Mouse (Mus musculus) leukemia stem cell, adult 10-12 weeks (primary cell): ENCODE measurements around the gene Gcnt2. TPM values are rescaled to one million over a fixed set of nuclear protein-coding genes. Genes with fewer than 3 reads are reported as not detected.

ENCODE experiments used
- polyA plus RNA-seq: library from polyadenylated mRNA; stranded (reverse); fragments of >175 nt; gene quantifications from 2 replicates; pipeline ENCODE4 v1.2.3, GENCODE M21; 2012; ENCODE audit warnings: low replicate concordance

The Gcnt2 gene
- polyA plus RNA-seq: 0.48 and 1.2 TPM in 2 replicates

DNA sequence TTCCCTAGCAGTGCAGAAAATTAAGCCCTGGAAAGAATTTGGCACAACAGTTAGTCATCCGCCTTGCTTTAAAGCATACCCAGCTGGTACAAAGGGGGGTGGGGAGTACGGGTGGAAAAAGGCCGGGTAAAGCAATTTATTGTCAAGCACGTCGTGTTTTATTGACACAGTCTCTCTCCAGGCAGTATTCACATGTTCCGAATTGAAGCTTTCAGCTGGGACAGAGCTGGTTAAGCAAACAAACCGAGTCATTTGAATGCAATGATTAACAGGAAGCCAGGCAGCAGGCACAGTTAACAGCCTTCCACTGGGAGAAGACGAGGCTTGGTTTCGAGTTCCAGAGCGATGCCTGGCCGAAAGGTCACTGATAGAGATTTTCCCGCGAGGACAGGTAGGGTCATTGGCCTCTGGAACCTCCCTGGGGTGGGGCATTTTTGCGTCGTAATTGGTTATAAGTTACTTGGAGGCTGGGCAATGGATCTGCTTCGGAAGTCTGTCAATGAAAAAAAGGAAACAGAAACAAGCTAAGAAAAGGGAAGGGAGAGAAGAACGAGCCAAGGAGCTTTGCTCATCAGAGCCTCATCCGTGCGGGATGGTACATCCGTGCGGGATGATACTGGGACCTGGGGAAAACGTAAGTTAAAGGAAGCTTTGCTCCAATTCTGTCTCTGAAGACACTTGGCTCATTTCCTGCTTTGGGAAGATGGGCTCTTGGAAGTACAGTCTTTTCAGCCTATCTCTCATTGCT, at the start of gene Gcnt2:
Gcnt2 (plus strand) TSS at position 103 of the 748 bp plus-strand sequence.

DNA sequence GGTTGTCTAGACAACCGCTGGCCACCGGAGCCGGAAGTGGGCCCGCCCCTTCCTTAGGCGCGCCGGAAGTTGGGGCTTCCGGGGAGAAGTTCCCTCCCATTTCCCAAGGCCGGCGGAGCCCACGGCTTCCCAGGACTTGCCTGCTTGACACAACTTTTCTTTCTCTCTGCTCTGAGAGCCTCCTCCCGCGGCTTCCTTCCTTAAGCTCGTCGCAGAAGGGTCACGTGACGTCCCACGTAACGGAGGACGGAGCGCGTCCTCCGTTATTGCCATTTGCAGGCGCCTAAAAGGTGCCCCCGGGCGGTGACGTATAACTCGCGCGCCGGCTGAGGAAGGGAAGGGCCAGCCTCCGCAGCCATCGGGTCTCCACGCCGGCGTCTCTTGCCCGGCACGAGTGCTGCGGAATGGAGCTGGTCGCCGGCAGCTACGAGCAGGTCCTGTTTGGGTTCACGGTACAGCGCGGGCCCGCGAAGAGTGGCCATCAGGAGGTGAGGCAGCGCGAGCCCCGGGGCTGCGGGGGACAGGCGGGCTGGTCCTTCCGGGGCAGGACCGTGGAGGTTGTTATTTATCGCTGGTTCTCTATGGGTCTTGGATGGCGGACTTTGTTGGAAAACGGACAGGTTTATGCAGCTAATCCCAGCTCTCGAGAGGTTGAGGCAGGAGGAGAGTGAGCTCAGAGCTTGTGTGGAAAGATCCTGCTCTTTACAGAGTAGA, 141.5 kb downstream of the Gcnt2 start, which contains the start of gene Pak1ip1:
Pak1ip1 (plus strand) TSS at position 98 of the 714 bp plus-strand sequence.

Other genes with a start within 250 kb of the Gcnt2 start
- 0.08 TPM in 1 of 2 replicates, not detected in the other for gene Tfap2a, start 121.4 kb upstream of the Gcnt2 start, polyA plus RNA-seq
- gene Pak1ip1, start 141.3 kb downstream of the Gcnt2 start, polyA plus RNA-seq: 45.6 and 68.6 TPM in 2 replicates
- 31.1 and 589 TPM in 2 replicates for gene Tmem14c, start 156.5 kb downstream of the Gcnt2 start, polyA plus RNA-seq
- gene Mak, start 220.0 kb downstream of the Gcnt2 start, polyA plus RNA-seq: 0.06 and 0.09 TPM in 2 replicates